In genomic region chr4:148164461-148164860, GRCm38 (mm10) we compare ENCODE assay signal across 8 mouse cellular contexts. TPM values are rescaled to one million over a fixed set of nuclear protein-coding genes. Genes with fewer than 3 reads are reported as not detected.
A peak's percentile ranks its signal among the peaks of the same experiment; 100 is the strongest.
DNase-seq lines count a peak whose midpoint lies in the region; ATAC-seq lines count a peak whose summit lies in the region.

No protein-coding gene starts in this region.

- peak overlapping the region; percentile 64 for H3K4me2 ChIP-seq in heart, embryonic 14.5 days (ENCODE audit: low read length)
- H3K4me2 ChIP-seq in hindbrain, embryonic 11.5 days (replicated peaks; ENCODE audit: low read depth, low read length) = peak overlapping the region; percentile 52
- H3K4me2 ChIP-seq in midbrain, embryonic 13.5 days (replicated peaks) = peak overlapping the region; percentile 52

- WGBS in heart, embryonic 14.5 days = 5% methylated on average over 16 of the region's 16 CpGs
- WGBS in hindbrain, embryonic 11.5 days = under 1% methylated on average over 16 of the region's 16 CpGs
- under 1% methylated on average over 16 of the region's 16 CpGs for WGBS in midbrain, embryonic 13.5 days

- no peaks in the 10 kb centered on the region for H3K9me3 ChIP-seq in heart, embryonic 14.5 days (ENCODE audit: control insufficient read depth, low read length)
- H3K9me3 ChIP-seq in hindbrain, embryonic 11.5 days (ENCODE audit: control insufficient read depth, low read length) = no peaks in the 10 kb centered on the region
- H3K9me3 ChIP-seq in midbrain, embryonic 13.5 days = no peaks in the 10 kb centered on the region

- no peaks in the 10 kb centered on the region for H3K36me3 ChIP-seq in heart, embryonic 14.5 days (ENCODE audit: control insufficient read depth, insufficient read depth, low read length)
- H3K36me3 ChIP-seq in hindbrain, embryonic 11.5 days (ENCODE audit: control insufficient read depth, insufficient read depth, low read length) = no peaks in the 10 kb centered on the region
- H3K36me3 ChIP-seq in midbrain, embryonic 13.5 days = no peaks in the 10 kb centered on the region

- H3K27ac ChIP-seq in heart, embryonic 14.5 days (replicated peaks in 1 of 2; ENCODE audit: control insufficient read depth in 1 of 2, insufficient read depth in 1 of 2, low read depth in 2 of 2, low read length in 2 of 2) = no peak overlapping the region
- no peak overlapping the region for H3K27ac ChIP-seq in brown adipose tissue, adult 24 weeks (replicated peaks; ENCODE audit: low read depth, low read length)
- H3K27ac ChIP-seq in hindbrain, embryonic 11.5 days (ENCODE audit: low read depth, low read length) = no peak overlapping the region
- H3K27ac ChIP-seq in midbrain, embryonic 13.5 days = no peak overlapping the region

- no peak for ATAC-seq in heart, embryonic 14.5 days (ENCODE audit: insufficient number of reproducible peaks, insufficient read depth, low FRiP score, low read depth)
- no peak for ATAC-seq in hindbrain, embryonic 11.5 days (ENCODE audit: low FRiP score)
- ATAC-seq in midbrain, embryonic 13.5 days = 0 out of 2 replicates have a peak, but pooled peaks have one; percentile 3

- DNase-seq in heart, adult 9 months (ENCODE audit: low spot score in 2 of 2) = no peak
- DNase-seq in hindbrain, embryonic 11.5 days (ENCODE audit: low spot score) = no peak
- DNase-seq in embryo, embryonic 11 days = no peak
- no peak for DNase-seq in adipocyte (ENCODE audit: low spot score)
- no peak for DNase-seq in right cerebral cortex, adult 2 months (ENCODE audit: low spot score in 2 of 2)

- H3K4me3 ChIP-seq in heart, embryonic 14.5 days (ENCODE audit: control insufficient read depth in 1 of 2, insufficient read depth in 1 of 2, low read depth in 1 of 2, low read length in 2 of 2) = peak overlapping the region; percentile 34 to 37
- peak overlapping the region; percentile 22; the same call in 1 of the 2 replicates for H3K4me3 ChIP-seq in brown adipose tissue, adult 24 weeks (ENCODE audit: insufficient read depth, low read depth, low read length)
- H3K4me3 ChIP-seq in hindbrain, embryonic 11.5 days (ENCODE audit: low read depth, low read length) = peak overlapping the region; percentile 27; the same call in 1 of the 2 replicates
- H3K4me3 ChIP-seq in midbrain, embryonic 13.5 days (replicated peaks) = peak overlapping the region; percentile 30

- peaks cover 75% of the 10 kb centered on the region for H3K27me3 ChIP-seq in heart, embryonic 14.5 days (ENCODE audit: control insufficient read depth, insufficient read depth, low read length)
- H3K27me3 ChIP-seq in hindbrain, embryonic 11.5 days (ENCODE audit: control insufficient read depth, insufficient read depth, low read length) = peaks cover 60% of the 10 kb centered on the region
- peaks cover 78% of the 10 kb centered on the region for H3K27me3 ChIP-seq in midbrain, embryonic 13.5 days

- peaks cover 3 to 4% of the 10 kb centered on the region in 2 experiments; a peak in 2 of 4 replicates for H3K4me1 ChIP-seq in heart, embryonic 14.5 days (ENCODE audit: control insufficient read depth in 2 of 2, insufficient read depth in 2 of 2, low read length in 2 of 2)
- peaks cover 2% of the 10 kb centered on the region; the same call in 1 of the 2 replicates for H3K4me1 ChIP-seq in brown adipose tissue, adult 24 weeks (ENCODE audit: control insufficient read depth, insufficient read depth, insufficient read length, low read length)
- H3K4me1 ChIP-seq in hindbrain, embryonic 11.5 days (replicated peaks; ENCODE audit: control insufficient read depth, insufficient read depth, low read length) = peaks cover 12% of the 10 kb centered on the region; the same call in 1 of the 2 replicates
- peaks cover 44% of the 10 kb centered on the region for H3K4me1 ChIP-seq in midbrain, embryonic 13.5 days (replicated peaks)

- H3K9ac ChIP-seq in heart, embryonic 14.5 days (ENCODE audit: low read length) = no peak overlapping the region
- no peak overlapping the region for H3K9ac ChIP-seq in hindbrain, embryonic 11.5 days (ENCODE audit: low read depth, low read length)
- H3K9ac ChIP-seq in midbrain, embryonic 13.5 days (replicated peaks) = peak overlapping the region; percentile 15; the same call in 1 of the 2 replicates

RNA-seq across cellular contexts. Expression of gene Fbxo2, which starts 4.0 kb away (rescaled TPM):
- polyA plus RNA-seq in heart, embryonic 14.5 days (2014; fragmentation: Nextera tagmentation; extraction: Ambion mirVana) = 0.15 TPM in 1 of 2 replicates, not detected in the other
- polyA plus RNA-seq in brown adipose tissue, adult 24 weeks (2012; ENCODE audit: insufficient read depth, insufficient read length, missing spikeins) = not detected in 2 replicates
- 3.0 and 3.2 TPM in 2 replicates for polyA plus RNA-seq in hindbrain, embryonic 11.5 days (2014; fragmentation: Nextera tagmentation; extraction: Ambion mirVana)
- 2.3 and 2.4 TPM in 2 replicates for polyA plus RNA-seq in midbrain, embryonic 13.5 days (2015; fragmentation: Nextera tagmentation; extraction: Ambion mirVana)

RNA-seq across cellular contexts. Expression of gene Fbxo44, which starts 4.2 kb away (rescaled TPM):
- polyA plus RNA-seq in heart, embryonic 14.5 days (2014; fragmentation: Nextera tagmentation; extraction: Ambion mirVana) = 28.3 and 31.2 TPM in 2 replicates
- polyA plus RNA-seq in brown adipose tissue, adult 24 weeks (2012; ENCODE audit: insufficient read depth, insufficient read length, missing spikeins) = 9.1 and 21.6 TPM in 2 replicates
- polyA plus RNA-seq in hindbrain, embryonic 11.5 days (2014; fragmentation: Nextera tagmentation; extraction: Ambion mirVana) = 82.2 and 82.5 TPM in 2 replicates
- 97.8 and 103 TPM in 2 replicates for polyA plus RNA-seq in midbrain, embryonic 13.5 days (2015; fragmentation: Nextera tagmentation; extraction: Ambion mirVana)

RNA-seq across cellular contexts. Expression of gene Fbxo6, which starts 12.5 kb away (rescaled TPM):
- 18.5 and 18.8 TPM in 2 replicates for polyA plus RNA-seq in heart, embryonic 14.5 days (2014; fragmentation: Nextera tagmentation; extraction: Ambion mirVana)
- 37.2 and 41.9 TPM in 2 replicates for polyA plus RNA-seq in brown adipose tissue, adult 24 weeks (2012; ENCODE audit: insufficient read depth, insufficient read length, missing spikeins)
- polyA plus RNA-seq in hindbrain, embryonic 11.5 days (2014; fragmentation: Nextera tagmentation; extraction: Ambion mirVana) = 14.6 and 15.5 TPM in 2 replicates
- polyA plus RNA-seq in midbrain, embryonic 13.5 days (2015; fragmentation: Nextera tagmentation; extraction: Ambion mirVana) = 15.9 and 19.6 TPM in 2 replicates

RNA-seq across cellular contexts. Expression of gene Draxin, which starts 34.0 kb away (rescaled TPM):
- not detected in 2 replicates for polyA plus RNA-seq in heart, embryonic 14.5 days (2014; fragmentation: Nextera tagmentation; extraction: Ambion mirVana)
- not detected in 2 replicates for polyA plus RNA-seq in brown adipose tissue, adult 24 weeks (2012; ENCODE audit: insufficient read depth, insufficient read length, missing spikeins)
- 12.8 and 13.8 TPM in 2 replicates for polyA plus RNA-seq in hindbrain, embryonic 11.5 days (2014; fragmentation: Nextera tagmentation; extraction: Ambion mirVana)
- polyA plus RNA-seq in midbrain, embryonic 13.5 days (2015; fragmentation: Nextera tagmentation; extraction: Ambion mirVana) = 14.6 and 20.4 TPM in 2 replicates

RNA-seq across cellular contexts. Expression of gene Mad2l2, which starts 34.3 kb away (rescaled TPM):
- polyA plus RNA-seq in heart, embryonic 14.5 days (2014; fragmentation: Nextera tagmentation; extraction: Ambion mirVana) = 40.9 and 42.1 TPM in 2 replicates
- polyA plus RNA-seq in brown adipose tissue, adult 24 weeks (2012; ENCODE audit: insufficient read depth, insufficient read length, missing spikeins) = 21.6 and 26.2 TPM in 2 replicates
- polyA plus RNA-seq in hindbrain, embryonic 11.5 days (2014; fragmentation: Nextera tagmentation; extraction: Ambion mirVana) = 82.5 and 88.2 TPM in 2 replicates
- polyA plus RNA-seq in midbrain, embryonic 13.5 days (2015; fragmentation: Nextera tagmentation; extraction: Ambion mirVana) = 105 and 106 TPM in 2 replicates
